Mouse (Mus musculus): ENCODE results near the gene Cltb. TPM values are rescaled to one million over a fixed set of nuclear protein-coding genes. Genes with fewer than 3 reads are reported as not detected.
A peak's percentile ranks its signal among the peaks of the same experiment; 100 is the strongest.

Gene Cltb
- total RNA-seq (2014; rRNA removed) (184 and 189 TPM in 2 replicates), polyA plus RNA-seq (2015; fragmentation: Nextera tagmentation; extraction: Ambion mirVana) (312 and 318 TPM in 2 replicates)

- DNase-seq (ENCODE audit: low spot score) (peak; percentile 90), ATAC-seq (peak; percentile 81)
- under 1% methylated on average over 56 of the region's 66 CpGs for WGBS
- H3K4me3 ChIP-seq (ENCODE audit: low read length) = peak within 1 kb of the TSS; percentile 77
- H3K9me3 ChIP-seq (ENCODE audit: low read length) = no peaks in the 10 kb centered on the region
- H3K4me1 ChIP-seq (ENCODE audit: insufficient read depth, low read length) = peaks cover 20% of the 10 kb centered on the region
- H3K4me2 ChIP-seq (ENCODE audit: low read depth, low read length) = peak within 1 kb of the TSS; percentile 74
- peak within 1 kb of the TSS; percentile 86 for H3K27ac ChIP-seq
- peak within 1 kb of the TSS; percentile 89 for H3K9ac ChIP-seq (replicated peaks; ENCODE audit: low read length)
- no peak for TF ChIP-seq CTCF (IDR thresholded peaks at IDR 0.05; ENCODE audit: low read depth)
- H3K36me3 ChIP-seq (ENCODE audit: insufficient read depth, low read length) = 0 out of 2 replicates have a peak, but pooled peaks cover under 1% of the 10 kb centered on the region
- no peaks in the 10 kb centered on the region for H3K27me3 ChIP-seq (ENCODE audit: insufficient read depth, low read length)
These were observed at the start of gene Cltb for GRCm38 (mm10) chr13:54610972-54611754. Gene Cltb, minus strand, starts transcription at chr13:54611344.

GRCm38 (mm10) chr13:54660877-54661276 is 49.7 kb upstream of the Cltb start:
- Histone ChIP-seq H3K9me3 (ENCODE audit: low read length) (no peaks in the 10 kb centered on the region), H3K36me3 (ENCODE audit: insufficient read depth, low read length) (peaks cover 63% of the 10 kb centered on the region), H3K9ac (replicated peaks; ENCODE audit: low read length) (no peak overlapping the region), H3K27me3 (ENCODE audit: insufficient read depth, low read length) (no peaks in the 10 kb centered on the region), H3K4me2 (ENCODE audit: low read depth, low read length) (no peak overlapping the region), H3K4me1 (ENCODE audit: insufficient read depth, low read length) (no peaks in the 10 kb centered on the region), H3K4me3 (ENCODE audit: low read length) (no peak overlapping the region), H3K27ac (no peak overlapping the region)
- no peak for ATAC-seq
- no peak for DNase-seq (ENCODE audit: low spot score)
- 40% methylated on average over 5 of the region's 5 CpGs for WGBS
- no peak for TF ChIP-seq CTCF (IDR thresholded peaks at IDR 0.05; ENCODE audit: low read depth)

GRCm38 (mm10) chr13:54650461-54650860 is 39.3 kb upstream of the Cltb start:
- ATAC-seq = no peak
- no peak overlapping the region for H3K4me2 ChIP-seq (ENCODE audit: low read depth, low read length)
- WGBS = 94% methylated on average over 3 of the region's 3 CpGs

GRCm38 (mm10) chr13:54635011-54635410 is 23.9 kb upstream of the Cltb start:
- Histone ChIP-seq H3K27me3 (ENCODE audit: insufficient read depth, low read length) (no peaks in the 10 kb centered on the region), H3K27ac (no peak overlapping the region), H3K4me2 (ENCODE audit: low read depth, low read length) (no peak overlapping the region), H3K4me3 (ENCODE audit: low read length) (no peak overlapping the region), H3K4me1 (ENCODE audit: insufficient read depth, low read length) (no peaks in the 10 kb centered on the region), H3K9ac (replicated peaks; ENCODE audit: low read length) (no peak overlapping the region), H3K36me3 (ENCODE audit: insufficient read depth, low read length) (peaks cover 8% of the 10 kb centered on the region; the same call in 1 of the 2 replicates), H3K9me3 (ENCODE audit: low read length) (no peaks in the 10 kb centered on the region)
- DNase-seq (ENCODE audit: low spot score) (no peak), ATAC-seq (no peak)
- 94% methylated on average over 3 of the region's 3 CpGs for whole genome bisulfite sequencing
- TF ChIP-seq CTCF (IDR thresholded peaks at IDR 0.05; ENCODE audit: low read depth) = no peak

More at GRCm38 (mm10) chr13:54650461-54650860, 39.3 kb upstream of the Cltb start:
- Histone ChIP-seq H3K4me3 (ENCODE audit: low read length) (no peak overlapping the region), H3K9me3 (ENCODE audit: low read length) (no peaks in the 10 kb centered on the region), H3K4me1 (ENCODE audit: insufficient read depth, low read length) (no peaks in the 10 kb centered on the region), H3K27ac (no peak overlapping the region), H3K27me3 (ENCODE audit: insufficient read depth, low read length) (no peaks in the 10 kb centered on the region), H3K9ac (replicated peaks; ENCODE audit: low read length) (no peak overlapping the region), H3K36me3 (ENCODE audit: insufficient read depth, low read length) (peaks cover 84% of the 10 kb centered on the region)
- DNase-seq (ENCODE audit: low spot score) = no peak
- no peak for TF ChIP-seq CTCF (IDR thresholded peaks at IDR 0.05; ENCODE audit: low read depth)

GRCm38 (mm10) chr13:54632731-54633277 is 21.7 kb upstream of the Cltb start:
- H3K27me3 ChIP-seq (ENCODE audit: insufficient read depth, low read length) = no peaks in the 10 kb centered on the region
- no peaks in the 10 kb centered on the region for H3K36me3 ChIP-seq (ENCODE audit: insufficient read depth, low read length)
- WGBS = 64% methylated on average over 3 of the region's 3 CpGs
- DNase-seq (ENCODE audit: low spot score) (no peak), ATAC-seq (no peak)
- no peak overlapping the region for H3K9ac ChIP-seq (replicated peaks; ENCODE audit: low read length)
- no peaks in the 10 kb centered on the region for H3K9me3 ChIP-seq (ENCODE audit: low read length)
- no peak for TF ChIP-seq CTCF (IDR thresholded peaks at IDR 0.05; ENCODE audit: low read depth)
- no peak overlapping the region for H3K4me2 ChIP-seq (ENCODE audit: low read depth, low read length)
- H3K4me3 ChIP-seq (ENCODE audit: low read length) = no peak overlapping the region
- no peak overlapping the region for H3K27ac ChIP-seq
- H3K4me1 ChIP-seq (ENCODE audit: insufficient read depth, low read length) = no peaks in the 10 kb centered on the region

GRCm38 (mm10) chr13:54629128-54629527 is 18.0 kb upstream of the Cltb start:
- Histone ChIP-seq H3K4me1 (ENCODE audit: insufficient read depth, low read length) (no peaks in the 10 kb centered on the region), H3K36me3 (ENCODE audit: insufficient read depth, low read length) (no peaks in the 10 kb centered on the region), H3K27ac (no peak overlapping the region), H3K4me3 (ENCODE audit: low read length) (no peak overlapping the region), H3K4me2 (ENCODE audit: low read depth, low read length) (no peak overlapping the region), H3K27me3 (ENCODE audit: insufficient read depth, low read length) (no peaks in the 10 kb centered on the region), H3K9me3 (ENCODE audit: low read length) (no peaks in the 10 kb centered on the region), H3K9ac (replicated peaks; ENCODE audit: low read length) (no peak overlapping the region)
- no peak for TF ChIP-seq CTCF (IDR thresholded peaks at IDR 0.05; ENCODE audit: low read depth)
- WGBS = 83% methylated on average over 4 of the region's 4 CpGs
- DNase-seq (ENCODE audit: low spot score) = no peak
- ATAC-seq = no peak

Data from hindbrain, postnatal 0 days (tissue).